9 mouse cellular contexts compared by ENCODE assay signal in genomic region chr1:122212484-122212883, GRCm38 (mm10).
A peak's percentile ranks its signal among the peaks of the same experiment; 100 is the strongest.
DNase-seq lines count a peak whose midpoint lies in the region; ATAC-seq and TF ChIP-seq lines count a peak whose summit lies in the region.
"Had no signal": no experiment of that assay in that cellular context is flagged by ENCODE, and none has a peak within 500 bp of the region (broad histone marks: within the 10 kb centered on the region; RNA-seq: fewer than 3 reads in every experiment).

No protein-coding gene starts in this region.

- no peak overlapping the region for H3K4me2 ChIP-seq in neural tube, embryonic 13.5 days

- H3K4me1 ChIP-seq in neural tube, embryonic 13.5 days (replicated peaks) = no peaks in the 10 kb centered on the region

- 63% methylated on average over 2 of the region's 2 CpGs for WGBS in neural tube, embryonic 13.5 days

- ATAC-seq in neural tube, embryonic 13.5 days (ENCODE audit: low read depth) = peak; percentile 43; the same call in 1 of the 2 replicates

- no peak overlapping the region for H3K4me3 ChIP-seq in gastrocnemius, adult 2 months
- no peak overlapping the region for H3K4me3 ChIP-seq in neural tube, embryonic 13.5 days

- no peak overlapping the region for H3K9ac ChIP-seq in neural tube, embryonic 13.5 days

- H3K27me3 ChIP-seq in neural tube, embryonic 13.5 days = no peaks in the 10 kb centered on the region
- H3K27me3 ChIP-seq: CH12.LX had no signal

- no peak for TF ChIP-seq CTCF in gastrocnemius, adult 2 months (IDR thresholded peaks at IDR 0.05)

- H3K9me3 ChIP-seq in neural tube, embryonic 13.5 days = no peaks in the 10 kb centered on the region

- intact Hi-C loops in gastrocnemius, adult 2 months (cut with DNase I) = no loop called here

- peak; percentile 5 for DNase-seq in gastrocnemius, postnatal 10 days
- no peak for DNase-seq in gastrocnemius, adult 2 months
- DNase-seq in neural tube, embryonic 10.5 days (ENCODE audit: extremely low spot score, low spot score) = no peak
- DNase-seq in left cerebral cortex, adult 11 months (ENCODE audit: low spot score) = peak; percentile 25
- DNase-seq in right cerebral cortex, adult 18-20 months = peak; percentile 19
- DNase-seq in spleen, postnatal 10 days (ENCODE audit: low spot score in 2 of 2) = no peak
- DNase-seq in liver = no peak

- H3K36me3 ChIP-seq in neural tube, embryonic 13.5 days = no peaks in the 10 kb centered on the region

- H3K27ac ChIP-seq in gastrocnemius, adult 2 months = no peak overlapping the region
- H3K27ac ChIP-seq in neural tube, embryonic 13.5 days (replicated peaks) = no peak overlapping the region

Comparison
In these comparisons a context has a peak if more than half of its experiments do, and no peak if none do; other contexts are left out.
1. DNase-seq: peak in gastrocnemius, postnatal 10 days (single experiment), left cerebral cortex, adult 11 months (single experiment) and right cerebral cortex, adult 18-20 months (single experiment); none in gastrocnemius, adult 2 months (single experiment), neural tube, embryonic 10.5 days (single experiment), spleen, postnatal 10 days (0 of 2) and liver (single experiment).